Mouse (Mus musculus) heart, postnatal 25 days (tissue): ENCODE data around the gene Gm20388. TPM values are rescaled to one million over a fixed set of nuclear protein-coding genes. Genes with fewer than 3 reads are reported as not detected.
A peak's percentile ranks its signal among the peaks of the same experiment; 100 is the strongest.

Experiments used
- DNase-seq: peaks from one replicate; pipeline ENCODE4 v3.0.0; 2022; ENCODE audit warnings: low spot score
- intact Hi-C: fragments of 180-260 bp; cut with DNase I; formaldehyde crosslinking; loops from one replicate; pipeline ENCODE4 v1.15.1; 2025
- total RNA-seq, 2 experiments: library from RNA; stranded (reverse); gene quantifications; 2 replicates each; pipeline ENCODE4 v1.2.3; 2021

The Gm20388 gene
- total RNA-seq, 2 experiments from 2014 or later: 2.7 TPM; not detected in 1

GRCm38 (mm10) chr8:121850018-121850417, 1939.4 kb downstream of the Gm20388 start:
- intact Hi-C loops: loop anchor here (1.0 kb wide), 1 partner anchor 75 kb away; no protein-coding TSS in a partner anchor
- DNase-seq: peak; percentile 27

GRCm38 (mm10) chr8:121850436-121850820, 1939.8 kb downstream of the Gm20388 start:
- no peak for DNase-seq
- intact Hi-C loops: loop anchor here (1.0 kb wide), 1 partner anchor 75 kb away; no protein-coding TSS in a partner anchor

GRCm38 (mm10) chr8:121850821-121851470, 1940.3 kb downstream of the Gm20388 start:
- DNase-seq: peak; percentile 84
- intact Hi-C loops: loop anchor here (1.0 kb wide), 2 partner anchors 58 to 74 kb away; no protein-coding TSS in a partner anchor

GRCm38 (mm10) chr8:121851716-121852115, 1941.1 kb downstream of the Gm20388 start:
- no peak for DNase-seq
- intact Hi-C loops: loop anchor here (1.0 kb wide), 1 partner anchor 58 kb away; no protein-coding TSS in a partner anchor

- intact Hi-C loops: no loop called here
- no peak for DNase-seq
Observed at GRCm38 (mm10) chr8:121852464-121852863, 1941.8 kb downstream of the Gm20388 start.

GRCm38 (mm10) chr8:121853586-121853985, 1942.9 kb downstream of the Gm20388 start:
- no peak for DNase-seq
- intact Hi-C loops: no loop called here

- no peak for DNase-seq
- intact Hi-C loops: no loop called here
Observed at GRCm38 (mm10) chr8:121856071-121856746, 1945.6 kb downstream of the Gm20388 start.

GRCm38 (mm10) chr8:121857331-121857730, 1946.7 kb downstream of the Gm20388 start:
- intact Hi-C loops: no loop called here

GRCm38 (mm10) chr8:121857747-121858146, 1947.1 kb downstream of the Gm20388 start:
- intact Hi-C loops: no loop called here
- no peak for DNase-seq

More at GRCm38 (mm10) chr8:121857331-121857730, 1946.7 kb downstream of the Gm20388 start:
- no peak for DNase-seq

GRCm38 (mm10) chr8:121861276-121861675, 1950.6 kb downstream of the Gm20388 start:
- no peak for DNase-seq

GRCm38 (mm10) chr8:121861806-121862548, 1951.3 kb downstream of the Gm20388 start:
- intact Hi-C loops: no loop called here
- no peak for DNase-seq

More at GRCm38 (mm10) chr8:121861276-121861675, 1950.6 kb downstream of the Gm20388 start:
- intact Hi-C loops: no loop called here

- DNase-seq: no peak
- intact Hi-C loops: no loop called here
Observed at GRCm38 (mm10) chr8:121865356-121865755, 1954.7 kb downstream of the Gm20388 start.

- no peak for DNase-seq
- intact Hi-C loops: no loop called here
Observed at GRCm38 (mm10) chr8:121868196-121868595, 1957.6 kb downstream of the Gm20388 start.

GRCm38 (mm10) chr8:121868896-121869295, 1958.3 kb downstream of the Gm20388 start:
- intact Hi-C loops: no loop called here
- no peak for DNase-seq

- intact Hi-C loops: loop anchor here (2.0 kb wide), 1 partner anchor 15 kb away; no protein-coding TSS in a partner anchor
- DNase-seq: no peak
Observed at GRCm38 (mm10) chr8:121870190-121870589, 1959.5 kb downstream of the Gm20388 start.

- intact Hi-C loops: loop anchor here (2.0 kb wide), 1 partner anchor 17 kb away; no protein-coding TSS in a partner anchor
- DNase-seq: no peak
Observed at GRCm38 (mm10) chr8:121871833-121872440, 1961.3 kb downstream of the Gm20388 start.

- intact Hi-C loops: loop anchor here (1.0 kb wide), 1 partner anchor 36 kb away; no protein-coding TSS in a partner anchor
- peak; percentile 43 for DNase-seq
Observed at GRCm38 (mm10) chr8:121874031-121874430, 1963.4 kb downstream of the Gm20388 start.

- intact Hi-C loops: no loop called here
- no peak for DNase-seq
Observed at GRCm38 (mm10) chr8:121875045-121875444, 1964.4 kb downstream of the Gm20388 start.

- no peak for DNase-seq
- intact Hi-C loops: no loop called here
Observed at GRCm38 (mm10) chr8:121875517-121875916, 1964.9 kb downstream of the Gm20388 start.

GRCm38 (mm10) chr8:121877212-121877611, 1966.6 kb downstream of the Gm20388 start:
- DNase-seq: no peak
- intact Hi-C loops: no loop called here
